In the genomic region with DNA sequence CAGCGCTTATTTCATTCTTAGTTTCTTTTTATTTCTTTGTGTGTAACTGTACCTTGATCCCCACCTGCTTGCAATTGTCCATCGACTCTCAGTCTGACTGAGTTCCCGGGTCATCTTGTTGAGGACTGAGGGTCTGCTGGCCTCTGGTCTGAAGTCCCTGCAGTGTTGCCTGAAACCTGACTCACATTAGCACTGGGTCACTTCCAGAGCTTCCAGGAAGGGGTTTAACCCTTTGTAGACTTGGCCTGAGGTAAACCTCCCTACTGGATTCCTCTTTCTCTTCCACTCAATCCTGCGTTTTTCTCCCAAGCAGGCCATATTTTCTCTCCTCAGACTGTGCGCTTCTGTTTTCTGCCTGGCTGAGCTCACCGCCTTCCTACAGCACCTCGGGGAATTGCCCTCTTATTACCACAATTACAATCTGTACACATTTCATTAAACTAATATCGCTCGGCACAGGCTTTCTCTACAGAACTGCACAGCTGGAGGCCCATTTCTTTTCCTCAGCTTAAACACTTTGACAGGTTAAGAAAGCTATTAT, we compare ENCODE assay signal across 8 mouse cellular contexts.
DNase-seq lines count a peak whose midpoint lies in the region; ATAC-seq lines count a peak whose summit lies in the region.

No protein-coding gene starts in this region.

- no peaks in the 10 kb centered on the region for H3K36me3 ChIP-seq in forebrain, embryonic 13.5 days (ENCODE audit: poor library complexity, severe bottlenecking)
- no peaks in the 10 kb centered on the region for H3K36me3 ChIP-seq in limb, embryonic 13.5 days
- no peaks in the 10 kb centered on the region for H3K36me3 ChIP-seq in stomach, embryonic 15.5 days

- no peaks in the 10 kb centered on the region for H3K9me3 ChIP-seq in forebrain, embryonic 13.5 days (replicated peaks)
- no peaks in the 10 kb centered on the region for H3K9me3 ChIP-seq in limb, embryonic 13.5 days
- H3K9me3 ChIP-seq in stomach, embryonic 15.5 days, result no peaks in the 10 kb centered on the region

- 16% methylated on average over 9 of the region's 9 CpGs for WGBS in forebrain, embryonic 13.5 days
- 9% methylated on average over 9 of the region's 9 CpGs for WGBS in limb, embryonic 13.5 days
- 36% methylated on average over 9 of the region's 9 CpGs for WGBS in stomach, embryonic 15.5 days

- H3K4me1 ChIP-seq in forebrain, embryonic 13.5 days, result peaks cover 19% of the 10 kb centered on the region
- H3K4me1 ChIP-seq in limb, embryonic 13.5 days, result peaks cover 27% of the 10 kb centered on the region
- H3K4me1 ChIP-seq in stomach, embryonic 15.5 days, result 0 out of 2 replicates have a peak, but pooled peaks cover 2% of the 10 kb centered on the region

- peak; percentile 31 for DNase-seq in left cerebral cortex, postnatal 4 days
- DNase-seq in left cerebral cortex, postnatal 14 days (ENCODE audit: low spot score in 2 of 2), result no peak
- DNase-seq in layer of hippocampus, postnatal 14 days (ENCODE audit: low spot score in 2 of 2), result no peak
- no peak for DNase-seq in adrenal gland, postnatal 36 days
- no peak for DNase-seq in yolk sac, embryonic 10.5 days (ENCODE audit: low spot score)

- peak; percentile 74 for ATAC-seq in forebrain, embryonic 13.5 days
- peak; percentile 69 for ATAC-seq in limb, embryonic 13.5 days (ENCODE audit: low FRiP score, low read depth)
- no peak for ATAC-seq in stomach, embryonic 15.5 days (ENCODE audit: insufficient read depth, low FRiP score, low read depth)

- intact Hi-C loops in left cerebral cortex, postnatal 4 days (cut with DNase I), result no loop called here
- intact Hi-C loops in left cerebral cortex, postnatal 14 days (cut with DNase I), result no loop called here

- no peak overlapping the region for H3K27ac ChIP-seq in forebrain, embryonic 13.5 days
- H3K27ac ChIP-seq in limb, embryonic 13.5 days, result peak overlapping the region; percentile 90
- H3K27ac ChIP-seq in stomach, embryonic 15.5 days, result 0 out of 2 replicates have a peak overlapping the region, but pooled peaks have one; percentile 5

- H3K9ac ChIP-seq in forebrain, embryonic 13.5 days, result no peak overlapping the region
- peak overlapping the region; percentile 35; the same call in 1 of the 2 replicates for H3K9ac ChIP-seq in limb, embryonic 13.5 days
- H3K9ac ChIP-seq in stomach, embryonic 15.5 days, result no peak overlapping the region

- H3K27me3 ChIP-seq in forebrain, embryonic 13.5 days, result no peaks in the 10 kb centered on the region
- no peaks in the 10 kb centered on the region for H3K27me3 ChIP-seq in limb, embryonic 13.5 days
- H3K27me3 ChIP-seq in stomach, embryonic 15.5 days (replicated peaks), result no peaks in the 10 kb centered on the region

- peak overlapping the region; percentile 21 for H3K4me2 ChIP-seq in forebrain, embryonic 13.5 days
- H3K4me2 ChIP-seq in limb, embryonic 13.5 days (replicated peaks), result peak overlapping the region; percentile 54
- no peak overlapping the region for H3K4me2 ChIP-seq in stomach, embryonic 15.5 days

- no peak overlapping the region for H3K4me3 ChIP-seq in forebrain, embryonic 13.5 days
- peak overlapping the region; percentile 14 for H3K4me3 ChIP-seq in limb, embryonic 13.5 days
- no peak overlapping the region for H3K4me3 ChIP-seq in stomach, embryonic 15.5 days (replicated peaks)
